26 mouse cellular contexts compared by ENCODE assay signal in genomic region chr2:31040043-31040442, GRCm38 (mm10). TPM values are rescaled to one million over a fixed set of nuclear protein-coding genes. Genes with fewer than 3 reads are reported as not detected.
DNase-seq lines count a peak whose midpoint lies in the region; ATAC-seq and TF ChIP-seq lines count a peak whose summit lies in the region.
"Had no signal": no experiment of that assay in that cellular context is flagged by ENCODE, and none has a peak within 500 bp of the region (broad histone marks: within the 10 kb centered on the region; RNA-seq: fewer than 3 reads in every experiment).

No protein-coding gene starts in this region.

- TF ChIP-seq EP300 in stomach, postnatal 0 days (optimal IDR thresholded peaks at IDR 0.05): no peak

- no peaks in the 10 kb centered on the region for H3K27me3 ChIP-seq in cerebellum, adult 2 months (ENCODE audit: control insufficient read depth, insufficient read depth, low read length)
- H3K27me3 ChIP-seq in kidney, adult 2 months (replicated peaks; ENCODE audit: control insufficient read depth, insufficient read depth, low read length): no peaks in the 10 kb centered on the region
- no peaks in the 10 kb centered on the region for H3K27me3 ChIP-seq in kidney, embryonic 14.5 days (ENCODE audit: control insufficient read depth, insufficient read depth, low read length)
- H3K27me3 ChIP-seq in E14TG2a.4 (ENCODE audit: insufficient read depth, low read length): no peaks in the 10 kb centered on the region
- no peaks in the 10 kb centered on the region for H3K27me3 ChIP-seq in stomach, postnatal 0 days (ENCODE audit: control insufficient read depth, insufficient read depth, low read length)
- H3K27me3 ChIP-seq: embryonic facial prominence, embryonic 13.5 days; heart, embryonic 15.5 days; hindbrain, embryonic 13.5 days; liver, embryonic 15.5 days; lung, embryonic 15.5 days had no signal

- no peak overlapping the region for H3K4me3 ChIP-seq in cerebellum, adult 2 months (replicated peaks; ENCODE audit: insufficient read depth, low read depth, low read length)
- no peak overlapping the region for H3K4me3 ChIP-seq in kidney, adult 2 months (ENCODE audit: insufficient read depth, low read depth, low read length)
- H3K4me3 ChIP-seq in kidney, embryonic 14.5 days (ENCODE audit: low read length): no peak overlapping the region
- H3K4me3 ChIP-seq in E14TG2a.4 (replicated peaks; ENCODE audit: low read length): no peak overlapping the region
- H3K4me3 ChIP-seq in stomach, postnatal 0 days (ENCODE audit: low read depth, low read length): no peak overlapping the region
- H3K4me3 ChIP-seq: embryonic facial prominence, embryonic 13.5 days; forebrain, embryonic 10.5 days; heart, embryonic 15.5 days; hindbrain, embryonic 13.5 days; liver, embryonic 15.5 days; lung, embryonic 15.5 days; midbrain, embryonic 10.5 days had no signal

- no peaks in the 10 kb centered on the region; the same call in 1 of the 2 replicates for H3K36me3 ChIP-seq in kidney, adult 2 months (ENCODE audit: control insufficient read depth, insufficient read depth, low read length)
- peaks cover 25% of the 10 kb centered on the region for H3K36me3 ChIP-seq in kidney, embryonic 14.5 days (ENCODE audit: control insufficient read depth, insufficient read depth, low read length)
- peaks cover 95% of the 10 kb centered on the region for H3K36me3 ChIP-seq in E14TG2a.4 (ENCODE audit: insufficient read depth, low read length)
- peaks cover 14% of the 10 kb centered on the region for H3K36me3 ChIP-seq in stomach, postnatal 0 days (ENCODE audit: control insufficient read depth, insufficient read depth, low read length)

- no peak for ATAC-seq in kidney, embryonic 14.5 days (ENCODE audit: low FRiP score, low TSS enrichment)
- ATAC-seq in stomach, postnatal 0 days (ENCODE audit: low FRiP score, low TSS enrichment): no peak
- ATAC-seq: forebrain, embryonic 16.5 days; inflammation-experienced regulatory T-cells, adult 6 months; midbrain, embryonic 16.5 days had no signal

- H3K9ac ChIP-seq in kidney, embryonic 14.5 days (ENCODE audit: low read depth, low read length): no peak overlapping the region
- H3K9ac ChIP-seq in stomach, postnatal 0 days (ENCODE audit: low read length): no peak overlapping the region
- H3K9ac ChIP-seq: embryonic facial prominence, embryonic 13.5 days; heart, embryonic 15.5 days; hindbrain, embryonic 13.5 days; liver, embryonic 15.5 days; lung, embryonic 15.5 days had no signal

- WGBS in cerebellum, adult 2 months: 96% methylated on average over 3 of the region's 3 CpGs
- WGBS in kidney, adult 2 months: 99% methylated on average over 3 of the region's 3 CpGs
- 95% methylated on average over 3 of the region's 3 CpGs for WGBS in kidney, embryonic 14.5 days
- WGBS in stomach, postnatal 0 days: 96% methylated on average over 3 of the region's 3 CpGs

- no peaks in the 10 kb centered on the region for H3K9me3 ChIP-seq in kidney, embryonic 14.5 days (ENCODE audit: control insufficient read depth, low read length)
- H3K9me3 ChIP-seq in E14TG2a.4 (ENCODE audit: low read length): no peaks in the 10 kb centered on the region
- no peaks in the 10 kb centered on the region for H3K9me3 ChIP-seq in stomach, postnatal 0 days (ENCODE audit: control insufficient read depth, low read length)
- H3K9me3 ChIP-seq: heart, embryonic 15.5 days; hindbrain, embryonic 13.5 days; liver, embryonic 15.5 days; lung, embryonic 15.5 days; midbrain, embryonic 10.5 days had no signal

- DNase-seq in cerebellum, adult 2 months: no peak
- DNase-seq in cerebellum, postnatal 4 days (ENCODE audit: low spot score in 2 of 2): no peak
- DNase-seq in kidney, adult 2 months: no peak
- no peak for DNase-seq in stomach, postnatal 0 days (ENCODE audit: low spot score)
- DNase-seq in spleen, postnatal 14 days (ENCODE audit: low spot score in 2 of 2): no peak
- DNase-seq: adrenal gland, adult 8-10 months; cerebellum, adult 9-10 months; cerebellum, postnatal 36 days; heart, postnatal 4 days; kidney, adult 11 months; kidney, postnatal 10 days; layer of hippocampus, adult 9-11 months; right cerebral cortex, adult 18-20 months; spleen, adult 18-20 months had no signal

- no peak overlapping the region for H3K4me2 ChIP-seq in kidney, embryonic 14.5 days (replicated peaks; ENCODE audit: low read depth, low read length)
- no peak overlapping the region for H3K4me2 ChIP-seq in stomach, postnatal 0 days (replicated peaks; ENCODE audit: low read depth)
- H3K4me2 ChIP-seq: embryonic facial prominence, embryonic 13.5 days; heart, embryonic 15.5 days; hindbrain, embryonic 13.5 days; liver, embryonic 15.5 days; lung, embryonic 15.5 days had no signal

- TF ChIP-seq POLR2A in cerebellum, adult 2 months (IDR thresholded peaks at IDR 0.05; ENCODE audit: borderline replicate concordance, insufficient read depth, low read length): no peak
- TF ChIP-seq POLR2A in kidney, adult 2 months (IDR thresholded peaks at IDR 0.05; ENCODE audit: low read depth, low read length): no peak

- H3K4me1 ChIP-seq in cerebellum, adult 2 months (ENCODE audit: control insufficient read depth, insufficient read depth, low read length): peaks cover 9% of the 10 kb centered on the region
- peaks cover 6% of the 10 kb centered on the region; the same call in 1 of the 2 replicates for H3K4me1 ChIP-seq in kidney, adult 2 months (ENCODE audit: control insufficient read depth, insufficient read depth, low read length)
- no peaks in the 10 kb centered on the region for H3K4me1 ChIP-seq in kidney, embryonic 14.5 days (ENCODE audit: control insufficient read depth, insufficient read depth, low read length)
- H3K4me1 ChIP-seq in E14TG2a.4 (replicated peaks; ENCODE audit: low read depth, low read length): peaks cover 55% of the 10 kb centered on the region
- H3K4me1 ChIP-seq in stomach, postnatal 0 days (replicated peaks; ENCODE audit: control insufficient read depth, insufficient read depth): no peaks in the 10 kb centered on the region
- H3K4me1 ChIP-seq: embryonic facial prominence, embryonic 13.5 days; forebrain, embryonic 10.5 days; heart, embryonic 15.5 days; hindbrain, embryonic 13.5 days; liver, embryonic 15.5 days; lung, embryonic 15.5 days; midbrain, embryonic 10.5 days had no signal

- TF ChIP-seq CTCF in cerebellum, adult 2 months (IDR thresholded peaks at IDR 0.05; ENCODE audit: borderline replicate concordance, insufficient read depth, low read depth, low read length): peak; percentile 36; the same call in 1 of the 2 replicates
- 0 out of 2 replicates have a peak, but pooled peaks have one; percentile 19 for TF ChIP-seq CTCF in kidney, adult 2 months (conservative IDR thresholded peaks at IDR 0.05; ENCODE audit: insufficient read depth, insufficient read length, low read depth, low read length)
- TF ChIP-seq CTCF in E14TG2a.4 (conservative IDR thresholded peaks at IDR 0.05; ENCODE audit: low read length): peak; percentile 52
- TF ChIP-seq CTCF in stomach, postnatal 0 days (IDR thresholded peaks at IDR 0.05; ENCODE audit: low read depth): peak; percentile 36; the same call in 1 of the 2 replicates

- no peak overlapping the region for H3K27ac ChIP-seq in cerebellum, adult 2 months (ENCODE audit: insufficient read depth, low read length)
- H3K27ac ChIP-seq in kidney, adult 2 months (ENCODE audit: insufficient read depth, low read depth, low read length): no peak overlapping the region
- no peak overlapping the region for H3K27ac ChIP-seq in kidney, embryonic 14.5 days (ENCODE audit: low read depth, low read length)
- no peak overlapping the region for H3K27ac ChIP-seq in stomach, postnatal 0 days (replicated peaks)
- H3K27ac ChIP-seq: embryonic facial prominence, embryonic 13.5 days; forebrain, embryonic 10.5 days; heart, embryonic 15.5 days; hindbrain, embryonic 13.5 days; liver, embryonic 15.5 days; lung, embryonic 15.5 days; midbrain, embryonic 10.5 days had no signal

RNA-seq across cellular contexts. Expression of gene Usp20, which starts 58.0 kb away (rescaled TPM):
- polyA plus RNA-seq in cerebellum, adult 2 months (2012; rRNA removed): 59.2 and 68.6 TPM in 2 replicates
- polyA plus RNA-seq in kidney, adult 2 months (2012; rRNA removed): 40.0 and 43.9 TPM in 2 replicates
- 8.7 and 12.5 TPM in 2 replicates for polyA plus RNA-seq in kidney, embryonic 14.5 days (2014; fragmentation: Nextera tagmentation; extraction: Ambion mirVana)
- 8.9 and 9.0 TPM in 2 replicates for polyA plus RNA-seq in stomach, postnatal 0 days (2015; fragmentation: Nextera tagmentation; extraction: Ambion mirVana)

RNA-seq across cellular contexts. Expression of gene BC005624, which starts 58.0 kb away (rescaled TPM):
- polyA plus RNA-seq in cerebellum, adult 2 months (2012; rRNA removed): 118 and 123 TPM in 2 replicates
- polyA plus RNA-seq in kidney, adult 2 months (2012; rRNA removed): 21.6 and 27.3 TPM in 2 replicates
- polyA plus RNA-seq in kidney, embryonic 14.5 days (2014; fragmentation: Nextera tagmentation; extraction: Ambion mirVana): 48.7 and 52.7 TPM in 2 replicates
- polyA plus RNA-seq in stomach, postnatal 0 days (2015; fragmentation: Nextera tagmentation; extraction: Ambion mirVana): 29.5 TPM in 2 replicates
